Mouse (Mus musculus) intestine, embryonic 14.5 days (tissue): ENCODE results near the gene Sema6d. TPM values are rescaled to one million over a fixed set of nuclear protein-coding genes. Genes with fewer than 3 reads are reported as not detected.

Experiments used
- ATAC-seq: fragments of 200-750 bp; cut with Nextera tagmentation; replicated peaks from 2 replicates; pipeline ENCODE4 v1.8.0; 2017; ENCODE audit warnings: low read depth, moderate number of reproducible peaks, moderate TSS enrichment, moderate library complexity; ENCODE audit not compliant: low FRiP score, low TSS enrichment
- DNase-seq: peaks from one replicate; pipeline ENCODE4 v3.0.0-alpha.2; 2018; ENCODE audit warnings: low spot score
- H3K27ac ChIP-seq: fragments of 300-500 bp; sonication (generic); 2 replicates; pipeline ENCODE4 v1.5.1; 2014; ENCODE audit warnings: low read depth, mild to moderate bottlenecking, control low read depth
- H3K27me3 ChIP-seq: fragments of 300-500 bp; sonication (generic); replicated peaks from 2 replicates; pipeline ENCODE4 v1.6.1; 2014; ENCODE audit warnings: low read length, control low read depth; ENCODE audit not compliant: control insufficient read depth, insufficient read depth
- H3K36me3 ChIP-seq: fragments of 300-500 bp; sonication (generic); 2 replicates; pipeline ENCODE4 v1.6.1; 2014; ENCODE audit warnings: low read length, control low read depth; ENCODE audit not compliant: control insufficient read depth, insufficient read depth
- H3K4me1 ChIP-seq: fragments of 300-500 bp; sonication (generic); replicated peaks from 2 replicates; pipeline ENCODE4 v1.6.1; 2014; ENCODE audit warnings: low read length, control low read depth, mixed read lengths; ENCODE audit not compliant: control insufficient read depth, insufficient read depth
- H3K4me2 ChIP-seq: fragments of 300-500 bp; sonication (generic); 2 replicates; pipeline ENCODE4 v1.6.1; 2014; ENCODE audit warnings: low read length
- H3K4me3 ChIP-seq: fragments of 300-500 bp; sonication (generic); 2 replicates; pipeline ENCODE4 v1.5.1; 2014; ENCODE audit warnings: low read depth, low read length, control low read depth, mixed read lengths
- H3K9ac ChIP-seq: fragments of 300-500 bp; sonication (generic); 2 replicates; pipeline ENCODE4 v1.6.1; 2014; ENCODE audit warnings: mild to moderate bottlenecking, low read length
- H3K9me3 ChIP-seq: fragments of 300-500 bp; sonication (generic); 2 replicates; pipeline ENCODE4 v1.6.1; 2016; ENCODE audit warnings: low read length, control low read depth; ENCODE audit not compliant: control insufficient read depth
- WGBS: fragments of 180-500 bp; shearing (Covaris S2); extraction: QIAGEN DNeasy Blood & Tissue Kit; methylation state at CpG from one replicate; pipeline ENCODE4 v1.1.7; 2014; 5-methylcytosine and 5-hydroxymethylcytosine counted together
- polyA plus RNA-seq: library from polyadenylated mRNA; unstranded; fragments of >200 nt; fragmentation: Nextera tagmentation; extraction: Ambion mirVana; gene quantifications from 2 replicates; pipeline ENCODE4 v1.2.1, GENCODE M21; 2014

Gene Sema6d
- polyA plus RNA-seq, 1 experiment from 2014 or later = 17.7 TPM

GRCm38 (mm10) chr2:124530441-124530840 is 440.7 kb downstream of the Sema6d start:
- H3K27ac ChIP-seq = no peak overlapping the region
- ATAC-seq = no peak
- H3K9me3 ChIP-seq = no peaks in the 10 kb centered on the region
- 85% methylated on average over 2 of the region's 2 CpGs for WGBS
- H3K4me3 ChIP-seq = no peak overlapping the region
- no peaks in the 10 kb centered on the region for H3K4me1 ChIP-seq
- no peak overlapping the region for H3K9ac ChIP-seq
- H3K36me3 ChIP-seq = no peaks in the 10 kb centered on the region
- no peak for DNase-seq
- no peaks in the 10 kb centered on the region for H3K27me3 ChIP-seq
- H3K4me2 ChIP-seq = no peak overlapping the region

DNA sequence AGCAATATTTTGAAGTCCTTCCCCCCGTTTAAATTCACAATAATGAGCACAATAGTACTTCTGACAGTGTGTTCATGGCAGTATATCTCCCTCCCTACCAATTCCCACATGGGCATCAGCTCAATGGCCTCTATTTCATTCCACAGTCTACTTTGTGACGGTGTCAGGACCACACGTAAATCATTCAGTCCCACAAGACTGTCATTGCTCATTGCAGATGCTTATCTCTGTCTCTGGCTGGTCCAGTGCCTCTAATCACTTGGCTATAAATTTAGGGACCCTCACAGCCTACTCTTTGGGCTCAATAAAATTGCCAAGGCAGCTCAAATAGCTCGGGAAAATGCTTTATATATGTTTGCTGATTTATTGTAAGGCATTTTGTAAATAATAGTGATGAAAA is 441.3 kb downstream of the Sema6d start:
- Histone ChIP-seq H3K4me2 (no peak overlapping the region), H3K27me3 (no peaks in the 10 kb centered on the region), H3K36me3 (no peaks in the 10 kb centered on the region), H3K9me3 (no peaks in the 10 kb centered on the region), H3K27ac (no peak overlapping the region), H3K9ac (no peak overlapping the region), H3K4me3 (no peak overlapping the region), H3K4me1 (no peaks in the 10 kb centered on the region)
- 46% methylated on average over 4 of the region's 4 CpGs for WGBS
- DNase-seq (no peak), ATAC-seq (no peak)

- Histone ChIP-seq H3K9ac (no peak overlapping the region), H3K9me3 (no peaks in the 10 kb centered on the region), H3K4me3 (no peak overlapping the region), H3K27ac (no peak overlapping the region), H3K4me2 (no peak overlapping the region), H3K36me3 (no peaks in the 10 kb centered on the region), H3K27me3 (no peaks in the 10 kb centered on the region), H3K4me1 (no peaks in the 10 kb centered on the region)
- DNase-seq (no peak), ATAC-seq (no peak)
- WGBS = 91% methylated on average over 3 of the region's 3 CpGs
Observed at GRCm38 (mm10) chr2:124532906-124533305, 443.1 kb downstream of the Sema6d start.

DNA sequence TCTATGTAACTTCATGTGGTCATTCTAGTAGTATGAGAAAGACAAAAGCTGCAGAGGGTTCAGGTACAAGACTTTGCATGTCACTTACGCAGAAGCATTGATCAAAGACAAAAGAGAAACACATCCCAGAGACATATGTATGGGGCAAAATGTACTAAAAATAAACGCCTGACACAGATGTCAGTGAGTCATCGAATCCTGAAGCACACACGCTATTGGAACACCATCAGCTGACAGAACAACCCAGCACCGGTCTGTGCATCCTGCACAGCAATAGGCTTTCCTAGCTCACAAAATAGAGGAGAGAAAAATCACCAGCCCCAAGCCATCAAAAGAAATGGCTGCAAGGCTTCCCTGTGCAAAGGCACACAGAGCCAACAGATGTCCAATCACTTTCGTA is 443.8 kb downstream of the Sema6d start:
- Histone ChIP-seq H3K36me3 (no peaks in the 10 kb centered on the region), H3K9ac (no peak overlapping the region), H3K4me3 (no peak overlapping the region), H3K27ac (no peak overlapping the region), H3K27me3 (no peaks in the 10 kb centered on the region), H3K4me2 (no peak overlapping the region), H3K4me1 (no peaks in the 10 kb centered on the region), H3K9me3 (no peaks in the 10 kb centered on the region)
- ATAC-seq (no peak), DNase-seq (no peak)
- 77% methylated on average over 6 of the region's 6 CpGs for WGBS

- H3K27me3 ChIP-seq = no peaks in the 10 kb centered on the region
- H3K4me2 ChIP-seq = no peak overlapping the region
- no peak overlapping the region for H3K4me3 ChIP-seq
- H3K36me3 ChIP-seq = no peaks in the 10 kb centered on the region
- no peaks in the 10 kb centered on the region for H3K9me3 ChIP-seq
- DNase-seq = no peak
- 74% methylated on average over 3 of the region's 3 CpGs for WGBS
- H3K9ac ChIP-seq = no peak overlapping the region
- peaks cover 6% of the 10 kb centered on the region; the same call in 1 of the 2 replicates for H3K4me1 ChIP-seq
- no peak for ATAC-seq
- H3K27ac ChIP-seq = no peak overlapping the region
Observed at GRCm38 (mm10) chr2:124550315-124550714, 460.5 kb downstream of the Sema6d start.

- no peak overlapping the region for H3K27ac ChIP-seq
- H3K4me3 ChIP-seq = no peak overlapping the region
- WGBS = 39% methylated on average over 1 of the region's 1 CpGs
- no peaks in the 10 kb centered on the region for H3K9me3 ChIP-seq
- H3K36me3 ChIP-seq = no peaks in the 10 kb centered on the region
- H3K4me2 ChIP-seq = no peak overlapping the region
- H3K9ac ChIP-seq = no peak overlapping the region
- H3K27me3 ChIP-seq = no peaks in the 10 kb centered on the region
- H3K4me1 ChIP-seq = peaks cover 6% of the 10 kb centered on the region; the same call in 1 of the 2 replicates
- no peak for DNase-seq
- ATAC-seq = no peak
Observed at GRCm38 (mm10) chr2:124554751-124555415, 465.1 kb downstream of the Sema6d start.

DNA sequence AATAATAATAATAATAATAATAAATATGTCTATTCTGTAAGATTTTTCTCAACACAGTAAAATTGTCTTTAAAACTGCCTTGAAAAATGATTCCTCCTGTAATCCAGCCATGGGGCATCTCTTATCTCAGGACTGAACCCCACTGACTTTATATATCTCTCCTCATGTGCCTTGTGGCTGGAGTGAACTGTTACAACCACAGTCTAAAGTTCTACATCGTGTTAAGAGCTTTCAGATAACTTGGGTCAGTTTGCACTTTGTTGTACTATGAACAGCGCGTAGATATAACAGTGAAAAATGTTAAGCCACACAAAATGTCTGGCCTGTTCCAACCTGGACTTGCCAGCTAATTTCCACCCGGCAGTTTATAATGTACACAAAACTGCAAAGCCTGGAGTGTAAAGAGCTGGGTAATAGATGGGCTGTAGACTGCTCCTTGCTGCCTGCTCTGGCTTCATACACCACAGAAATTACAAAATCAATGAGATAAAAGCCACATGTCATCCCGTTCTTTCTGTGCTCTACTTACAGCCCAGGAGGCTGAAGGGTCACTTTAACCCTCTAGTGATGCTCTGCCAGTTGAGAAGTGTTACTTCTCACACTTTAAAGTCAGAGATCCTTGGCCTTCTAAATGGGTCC is 467.2 kb downstream of the Sema6d start:
- no peaks in the 10 kb centered on the region for H3K36me3 ChIP-seq
- H3K4me2 ChIP-seq = no peak overlapping the region
- H3K27me3 ChIP-seq = no peaks in the 10 kb centered on the region
- 42% methylated on average over 5 of the region's 5 CpGs for WGBS
- H3K9ac ChIP-seq = no peak overlapping the region
- no peak for DNase-seq
- no peak overlapping the region for H3K4me3 ChIP-seq
- no peak for ATAC-seq
- H3K4me1 ChIP-seq = peaks cover 6% of the 10 kb centered on the region; the same call in 1 of the 2 replicates
- H3K9me3 ChIP-seq = no peaks in the 10 kb centered on the region
- no peak overlapping the region for H3K27ac ChIP-seq

DNA sequence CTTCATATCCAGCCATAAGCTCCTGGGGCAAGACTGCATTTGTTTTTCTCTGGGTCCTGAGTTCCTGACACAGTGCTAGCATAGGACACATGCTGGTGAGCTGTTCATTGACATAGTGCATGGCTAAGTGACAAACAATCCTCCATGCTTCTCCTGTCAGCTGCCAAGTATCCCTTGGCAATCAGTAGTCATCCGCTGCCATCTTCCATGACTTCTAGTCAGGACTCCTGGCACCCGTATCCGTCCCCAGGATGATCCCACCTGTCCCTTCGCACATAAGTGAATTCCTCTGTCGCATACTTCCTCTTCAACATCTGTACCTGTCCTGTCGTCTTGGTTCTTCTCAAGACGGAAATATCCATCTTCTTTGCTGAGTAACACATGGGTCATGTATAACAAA is 468.3 kb downstream of the Sema6d start:
- peaks cover 3% of the 10 kb centered on the region; the same call in 1 of the 2 replicates for H3K4me1 ChIP-seq
- H3K27me3 ChIP-seq = no peaks in the 10 kb centered on the region
- 92% methylated on average over 7 of the region's 7 CpGs for WGBS
- no peaks in the 10 kb centered on the region for H3K9me3 ChIP-seq
- no peaks in the 10 kb centered on the region for H3K36me3 ChIP-seq
- no peak overlapping the region for H3K9ac ChIP-seq
- no peak overlapping the region for H3K4me3 ChIP-seq
- DNase-seq (no peak), ATAC-seq (no peak)
- no peak overlapping the region for H3K4me2 ChIP-seq
- H3K27ac ChIP-seq = no peak overlapping the region

DNA sequence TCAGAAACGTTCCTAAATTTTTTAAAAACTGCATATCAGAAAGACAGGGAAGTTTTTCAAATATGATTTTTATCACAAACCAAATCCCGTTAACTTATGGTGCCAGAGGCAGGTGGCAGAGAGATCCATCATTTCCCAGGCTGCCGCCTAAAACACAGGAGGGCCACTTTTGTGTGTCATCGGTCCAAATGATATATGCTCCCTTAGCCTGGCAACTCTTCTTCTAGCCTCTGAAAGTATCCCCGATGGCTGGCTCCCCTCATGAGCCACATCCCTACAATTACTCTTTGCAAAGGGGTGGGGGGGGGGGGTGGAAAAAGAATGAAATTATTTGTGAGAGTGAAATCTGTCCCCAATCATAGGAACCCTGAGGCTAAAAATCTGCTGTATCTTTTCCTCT is 471.9 kb downstream of the Sema6d start:
- Histone ChIP-seq H3K9ac (no peak overlapping the region), H3K36me3 (no peaks in the 10 kb centered on the region), H3K4me1 (no peaks in the 10 kb centered on the region), H3K4me2 (no peak overlapping the region), H3K9me3 (no peaks in the 10 kb centered on the region), H3K27ac (no peak overlapping the region), H3K27me3 (no peaks in the 10 kb centered on the region), H3K4me3 (no peak overlapping the region)
- ATAC-seq (no peak), DNase-seq (no peak)
- WGBS = 57% methylated on average over 5 of the region's 5 CpGs
